Mouse (Mus musculus): Measurements from ENCODE around the gene Mical3. TPM values are rescaled to one million over a fixed set of nuclear protein-coding genes. Genes with fewer than 3 reads are reported as not detected.

The Mical3 gene
- polyA plus RNA-seq, 1 experiment from 2014 or later: 32.9 TPM

DNA sequence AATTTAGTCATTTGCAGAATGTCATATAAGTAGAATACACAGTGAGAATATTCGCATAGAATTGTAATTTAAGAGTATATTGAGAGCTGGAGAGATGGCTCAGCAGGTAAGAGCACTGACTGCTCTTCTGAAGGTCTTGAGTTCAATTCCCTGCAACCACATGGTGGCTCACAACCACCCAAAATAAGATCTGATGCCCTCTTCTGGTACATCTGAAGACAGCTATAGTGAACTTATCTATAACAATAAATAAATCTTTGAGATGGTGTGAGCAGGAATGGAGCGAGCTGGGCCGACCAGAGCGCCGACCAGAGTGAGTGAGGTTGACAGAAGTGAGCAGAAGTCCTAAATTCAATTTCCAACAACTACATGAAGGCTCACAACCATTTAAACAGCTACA is 4.6 kb downstream of the Mical3 start:
- Histone ChIP-seq H3K4me1 (ENCODE audit: control insufficient read depth, insufficient read depth, low read depth, low read length) (peaks cover 16% of the 10 kb centered on the region), H3K27me3 (replicated peaks; ENCODE audit: control insufficient read depth, insufficient read depth, low read length) (no peaks in the 10 kb centered on the region), H3K27ac (ENCODE audit: low read depth, low read length) (no peak overlapping the region), H3K4me2 (ENCODE audit: low read length) (no peak overlapping the region), H3K9me3 (ENCODE audit: control insufficient read depth, low read length) (no peaks in the 10 kb centered on the region), H3K9ac (ENCODE audit: low read depth, low read length) (no peak overlapping the region), H3K4me3 (ENCODE audit: low read length) (no peak overlapping the region), H3K36me3 (ENCODE audit: control insufficient read depth, insufficient read depth, low read length) (no peaks in the 10 kb centered on the region)
- 93% methylated on average over 5 of the region's 5 CpGs for WGBS
- ATAC-seq: no peak

GRCm38 (mm10) chr6:121122739-121123241 is 8.0 kb downstream of the Mical3 start:
- no peaks in the 10 kb centered on the region for H3K27me3 ChIP-seq (replicated peaks; ENCODE audit: control insufficient read depth, insufficient read depth, low read length)
- H3K4me3 ChIP-seq (ENCODE audit: low read length): no peak overlapping the region
- H3K27ac ChIP-seq (ENCODE audit: low read depth, low read length): no peak overlapping the region
- H3K9me3 ChIP-seq (ENCODE audit: control insufficient read depth, low read length): no peaks in the 10 kb centered on the region
- no peaks in the 10 kb centered on the region for H3K36me3 ChIP-seq (ENCODE audit: control insufficient read depth, insufficient read depth, low read length)
- no peak overlapping the region for H3K9ac ChIP-seq (ENCODE audit: low read depth, low read length)
- WGBS: 72% methylated on average over 5 of the region's 5 CpGs
- H3K4me2 ChIP-seq (ENCODE audit: low read length): no peak overlapping the region
- peaks cover 4% of the 10 kb centered on the region for H3K4me1 ChIP-seq (ENCODE audit: control insufficient read depth, insufficient read depth, low read depth, low read length)
- no peak for ATAC-seq

DNA sequence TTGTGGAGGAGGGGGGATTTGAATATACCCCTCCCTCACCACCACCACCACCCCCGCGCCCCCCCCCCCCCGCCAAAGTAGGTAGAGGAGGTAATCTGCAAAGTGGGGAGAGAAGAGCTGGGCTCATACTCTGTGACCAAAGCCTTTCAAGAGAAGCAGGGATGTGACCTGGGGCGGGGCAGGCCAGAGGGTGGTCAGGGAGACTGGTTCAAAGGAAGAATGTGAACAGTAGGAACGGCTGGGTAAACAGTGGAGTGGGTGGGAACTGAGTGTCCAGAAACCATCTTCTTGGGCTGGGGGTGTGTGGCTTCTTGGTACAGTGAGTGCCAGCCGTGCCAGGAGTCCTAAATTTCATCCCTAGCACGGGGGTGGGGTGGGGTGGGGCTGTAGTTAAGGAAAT is 10.0 kb downstream of the Mical3 start:
- peaks cover 2% of the 10 kb centered on the region; the same call in 1 of the 2 replicates for H3K9me3 ChIP-seq (ENCODE audit: control insufficient read depth, low read length)
- no peaks in the 10 kb centered on the region for H3K27me3 ChIP-seq (replicated peaks; ENCODE audit: control insufficient read depth, insufficient read depth, low read length)
- peaks cover 2% of the 10 kb centered on the region; the same call in 1 of the 2 replicates for H3K36me3 ChIP-seq (ENCODE audit: control insufficient read depth, insufficient read depth, low read length)
- ATAC-seq: no peak
- no peak overlapping the region for H3K4me2 ChIP-seq (ENCODE audit: low read length)
- 41% methylated on average over 7 of the region's 7 CpGs for WGBS
- H3K27ac ChIP-seq (ENCODE audit: low read depth, low read length): no peak overlapping the region
- no peak overlapping the region for H3K9ac ChIP-seq (ENCODE audit: low read depth, low read length)
- H3K4me1 ChIP-seq (ENCODE audit: control insufficient read depth, insufficient read depth, low read depth, low read length): no peaks in the 10 kb centered on the region
- no peak overlapping the region for H3K4me3 ChIP-seq (ENCODE audit: low read length)

GRCm38 (mm10) chr6:121117971-121118755 is 12.6 kb downstream of the Mical3 start:
- no peak for ATAC-seq
- peaks cover 2% of the 10 kb centered on the region; the same call in 1 of the 2 replicates for H3K9me3 ChIP-seq (ENCODE audit: control insufficient read depth, low read length)
- no peak overlapping the region for H3K4me2 ChIP-seq (ENCODE audit: low read length)
- H3K9ac ChIP-seq (ENCODE audit: low read depth, low read length): no peak overlapping the region
- H3K4me3 ChIP-seq (ENCODE audit: low read length): no peak overlapping the region
- H3K27me3 ChIP-seq (replicated peaks; ENCODE audit: control insufficient read depth, insufficient read depth, low read length): no peaks in the 10 kb centered on the region
- H3K27ac ChIP-seq (ENCODE audit: low read depth, low read length): no peak overlapping the region
- 85% methylated on average over 15 of the region's 15 CpGs for WGBS
- H3K4me1 ChIP-seq (ENCODE audit: control insufficient read depth, insufficient read depth, low read depth, low read length): no peaks in the 10 kb centered on the region
- peaks cover 2% of the 10 kb centered on the region; the same call in 1 of the 2 replicates for H3K36me3 ChIP-seq (ENCODE audit: control insufficient read depth, insufficient read depth, low read length)

DNA sequence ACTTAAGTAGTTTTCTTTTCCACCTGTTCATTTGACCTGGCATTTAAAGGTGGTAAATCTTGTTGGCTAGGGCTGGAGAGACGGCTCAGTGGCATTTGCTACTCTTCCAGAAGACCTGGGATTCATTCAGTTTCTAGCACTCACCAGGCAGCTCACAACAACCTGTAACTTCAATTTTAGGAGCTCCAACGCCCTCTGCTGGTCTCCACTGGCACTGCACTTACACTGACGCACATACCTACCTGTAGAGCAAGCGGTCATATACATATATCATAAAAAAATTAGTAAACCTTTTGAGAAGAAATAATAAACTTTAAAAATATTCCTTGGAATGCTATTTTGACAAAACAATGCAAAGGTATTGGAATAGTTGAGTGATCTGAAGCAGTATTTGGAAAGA is 13.7 kb downstream of the Mical3 start:
- Histone ChIP-seq H3K4me3 (ENCODE audit: low read length) (no peak overlapping the region), H3K9ac (ENCODE audit: low read depth, low read length) (no peak overlapping the region), H3K4me1 (ENCODE audit: control insufficient read depth, insufficient read depth, low read depth, low read length) (no peaks in the 10 kb centered on the region), H3K27ac (ENCODE audit: low read depth, low read length) (no peak overlapping the region), H3K9me3 (ENCODE audit: control insufficient read depth, low read length) (peaks cover 2% of the 10 kb centered on the region; the same call in 1 of the 2 replicates), H3K27me3 (replicated peaks; ENCODE audit: control insufficient read depth, insufficient read depth, low read length) (no peaks in the 10 kb centered on the region), H3K36me3 (ENCODE audit: control insufficient read depth, insufficient read depth, low read length) (peaks cover 2% of the 10 kb centered on the region; the same call in 1 of the 2 replicates), H3K4me2 (ENCODE audit: low read length) (no peak overlapping the region)
- WGBS: 74% methylated on average over 4 of the region's 4 CpGs
- ATAC-seq: no peak

DNA sequence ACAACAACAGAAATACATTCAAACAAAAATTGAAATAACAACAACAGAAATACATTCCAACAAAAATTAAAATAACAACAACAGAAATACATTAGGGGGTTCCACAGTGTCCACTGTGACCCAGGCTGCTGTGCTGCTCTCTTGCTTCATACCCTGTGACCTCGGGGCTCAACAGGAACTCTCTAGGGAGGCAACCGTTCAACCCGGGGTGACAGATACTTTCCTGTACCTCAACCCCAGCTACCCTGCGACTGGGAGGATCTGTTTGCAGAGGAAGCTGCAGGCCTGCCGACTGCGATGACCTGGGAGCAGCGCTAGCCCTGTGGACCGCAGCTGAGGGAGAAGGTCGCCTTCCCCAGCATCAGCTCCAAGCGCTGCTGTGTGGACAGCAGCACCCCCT is 14.4 kb downstream of the Mical3 start:
- H3K4me3 ChIP-seq (ENCODE audit: low read length): no peak overlapping the region
- no peak for ATAC-seq
- no peak overlapping the region for H3K27ac ChIP-seq (ENCODE audit: low read depth, low read length)
- peaks cover 2% of the 10 kb centered on the region; the same call in 1 of the 2 replicates for H3K36me3 ChIP-seq (ENCODE audit: control insufficient read depth, insufficient read depth, low read length)
- H3K27me3 ChIP-seq (replicated peaks; ENCODE audit: control insufficient read depth, insufficient read depth, low read length): no peaks in the 10 kb centered on the region
- H3K9ac ChIP-seq (ENCODE audit: low read depth, low read length): no peak overlapping the region
- WGBS: 73% methylated on average over 10 of the region's 10 CpGs
- H3K9me3 ChIP-seq (ENCODE audit: control insufficient read depth, low read length): peaks cover 2% of the 10 kb centered on the region; the same call in 1 of the 2 replicates
- no peak overlapping the region for H3K4me2 ChIP-seq (ENCODE audit: low read length)
- H3K4me1 ChIP-seq (ENCODE audit: control insufficient read depth, insufficient read depth, low read depth, low read length): no peaks in the 10 kb centered on the region

- H3K4me2 ChIP-seq (ENCODE audit: low read length): no peak overlapping the region
- H3K36me3 ChIP-seq (ENCODE audit: control insufficient read depth, insufficient read depth, low read length): no peaks in the 10 kb centered on the region
- no peaks in the 10 kb centered on the region for H3K27me3 ChIP-seq (replicated peaks; ENCODE audit: control insufficient read depth, insufficient read depth, low read length)
- 62% methylated on average over 10 of the region's 10 CpGs for WGBS
- no peak overlapping the region for H3K4me3 ChIP-seq (ENCODE audit: low read length)
- H3K4me1 ChIP-seq (ENCODE audit: control insufficient read depth, insufficient read depth, low read depth, low read length): peaks cover 20% of the 10 kb centered on the region
- ATAC-seq: no peak
- H3K9me3 ChIP-seq (ENCODE audit: control insufficient read depth, low read length): no peaks in the 10 kb centered on the region
- H3K9ac ChIP-seq (ENCODE audit: low read depth, low read length): no peak overlapping the region
- no peak overlapping the region for H3K27ac ChIP-seq (ENCODE audit: low read depth, low read length)
Measured at GRCm38 (mm10) chr6:121111448-121112055, 19.2 kb downstream of the Mical3 start.

DNA sequence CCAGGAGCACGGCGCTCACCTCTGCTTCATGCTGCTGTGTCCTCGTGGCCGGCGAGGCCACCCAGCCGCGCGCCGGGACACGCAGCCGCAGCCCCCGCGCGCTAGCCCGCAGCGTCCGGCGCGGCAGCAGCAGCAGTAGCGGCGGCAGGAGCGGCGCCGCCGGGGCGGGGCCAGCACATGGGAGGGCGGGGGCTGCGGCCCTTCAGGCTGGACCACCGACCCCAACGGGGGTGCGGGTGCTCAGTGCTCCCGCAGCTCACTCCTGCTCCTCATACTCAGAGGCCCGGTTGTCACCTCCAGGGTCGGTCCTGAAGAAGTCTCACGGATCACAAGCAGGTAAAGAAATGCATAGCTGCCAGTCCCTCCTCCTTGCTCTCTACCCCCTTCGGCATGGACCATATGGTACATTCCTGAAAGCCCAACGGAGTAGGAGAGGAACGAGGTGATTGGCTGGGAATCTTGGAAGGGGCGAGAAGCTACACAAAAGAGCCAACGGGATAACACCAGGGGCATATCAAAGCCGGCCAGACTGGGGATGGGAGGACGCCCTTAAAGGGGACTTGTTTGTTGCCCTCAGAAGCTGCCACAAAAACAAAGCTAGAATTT is 20.7 kb downstream of the Mical3 start:
- Histone ChIP-seq H3K9me3 (ENCODE audit: control insufficient read depth, low read length) (no peaks in the 10 kb centered on the region), H3K4me1 (ENCODE audit: control insufficient read depth, insufficient read depth, low read depth, low read length) (peaks cover 27% of the 10 kb centered on the region), H3K4me3 (ENCODE audit: low read length) (peak overlapping the region; percentile 99), H3K36me3 (ENCODE audit: control insufficient read depth, insufficient read depth, low read length) (no peaks in the 10 kb centered on the region), H3K9ac (ENCODE audit: low read depth, low read length) (peak overlapping the region; percentile 90), H3K4me2 (ENCODE audit: low read length) (peak overlapping the region; percentile 94), H3K27ac (ENCODE audit: low read depth, low read length) (peak overlapping the region; percentile 93), H3K27me3 (replicated peaks; ENCODE audit: control insufficient read depth, insufficient read depth, low read length) (no peaks in the 10 kb centered on the region)
- WGBS: under 1% methylated on average over 41 of the region's 42 CpGs
- peak; percentile 97 for ATAC-seq

Measured in hindbrain, embryonic 16.5 days (tissue).